Mouse (Mus musculus) cerebellum, postnatal 36 days (tissue): ENCODE measurements around the gene Thra.

ENCODE experiments used
- DNase-seq, 2 experiments: peaks; one replicate each; pipeline ENCODE4 v3.0.0; 2021 to 2022; ENCODE audit warnings: mixed read lengths in 2 of 2

Thra gene

GRCm38 (mm10) chr11:98796515-98797216 lies 56.2 kb downstream of the Thra start:
- peak; percentile 73 to 78 for DNase-seq

GRCm38 (mm10) chr11:98797306-98797705 lies 56.9 kb downstream of the Thra start:
- peak; percentile 34 to 35 for DNase-seq

- no peak for DNase-seq
Observed at GRCm38 (mm10) chr11:98797909-98798308, 57.5 kb downstream of the Thra start.

DNA sequence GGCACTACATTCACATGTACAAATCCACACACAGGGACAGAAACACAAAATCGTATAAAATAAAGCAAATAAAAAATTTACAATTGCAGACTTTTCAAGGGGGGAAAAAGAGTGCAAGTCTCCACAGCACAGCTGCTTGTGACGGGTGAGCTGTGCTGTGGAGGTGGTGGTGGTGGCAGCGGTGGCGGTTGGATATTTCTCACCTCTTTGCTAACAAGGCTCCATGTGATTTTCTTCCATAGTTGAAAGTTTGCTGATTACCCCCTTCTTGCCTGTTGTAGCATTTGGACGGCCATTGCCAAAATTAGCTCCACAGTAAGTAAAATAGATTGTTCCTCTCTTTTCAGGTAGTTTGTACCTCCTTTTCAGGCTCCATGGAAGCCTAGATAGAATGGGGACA lies 64.2 kb downstream of the Thra start, which contains the start of gene Casc3:
Gene Casc3, plus strand, starts transcription at position 301 of the 400 bp plus-strand sequence.
- DNase-seq, result no peak

- no peak for DNase-seq
Observed at GRCm38 (mm10) chr11:98808417-98808816, 68.0 kb downstream of the Thra start.

DNA sequence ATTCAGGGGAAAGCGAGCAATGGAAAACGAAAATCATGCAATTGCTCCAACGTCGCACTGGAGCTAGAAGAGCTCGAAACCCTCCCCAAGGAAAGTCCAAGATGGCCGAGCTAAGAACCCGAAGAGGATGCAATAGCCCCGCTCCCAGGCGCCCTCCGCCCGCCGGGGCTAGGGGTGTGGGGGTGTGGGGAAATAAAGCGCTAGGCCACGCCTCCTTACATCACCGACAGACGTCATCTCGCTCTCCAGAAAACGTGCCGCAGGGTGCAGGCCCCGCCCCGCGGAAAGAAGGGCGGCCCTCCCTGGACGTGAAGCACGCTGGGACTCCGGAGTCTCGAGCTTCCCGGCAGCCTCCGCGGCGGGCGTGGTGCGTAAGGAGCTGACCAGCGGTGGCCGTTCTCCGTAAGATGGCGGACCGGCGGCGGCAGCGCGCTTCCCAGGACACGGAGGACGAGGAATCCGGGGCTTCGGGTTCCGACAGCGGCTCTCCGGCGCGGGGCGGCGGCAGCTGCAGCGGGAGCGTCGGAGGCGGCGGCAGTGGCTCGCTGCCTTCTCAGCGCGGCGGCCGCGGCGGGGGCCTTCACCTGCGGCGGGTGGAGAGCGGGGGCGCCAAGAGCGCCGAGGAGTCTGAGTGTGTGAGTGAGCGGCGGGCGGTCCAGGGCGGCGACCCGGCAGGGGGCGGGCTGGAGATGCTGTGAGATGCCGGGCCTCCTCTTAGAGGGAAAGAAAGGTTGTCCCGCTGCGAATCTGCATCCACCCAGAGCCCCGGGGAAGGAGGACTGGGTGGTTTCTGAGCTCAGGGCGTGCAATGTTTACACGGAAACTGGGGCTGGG lies 69.2 kb downstream of the Thra start:
- peak; percentile 99 for DNase-seq

DNA sequence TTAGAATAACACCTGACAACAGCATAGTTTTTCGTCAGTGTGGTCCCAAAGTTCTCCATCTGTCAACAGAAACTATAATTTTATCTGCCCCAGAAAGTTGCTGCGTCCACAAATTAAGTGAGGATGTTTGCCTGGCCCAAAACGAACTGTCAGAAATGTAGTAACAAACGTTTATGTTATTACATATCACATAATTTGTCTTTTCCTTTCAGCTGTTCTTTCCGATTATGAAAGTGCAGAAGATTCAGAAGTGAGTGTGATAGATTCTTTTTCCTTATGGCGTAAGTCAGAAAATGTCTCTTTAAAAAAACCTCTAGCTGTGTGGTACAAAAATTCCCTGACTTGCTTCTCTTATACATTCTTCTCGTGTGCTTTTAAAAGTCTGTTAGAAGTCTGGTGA lies 70.2 kb downstream of the Thra start:
- no peak for DNase-seq

DNA sequence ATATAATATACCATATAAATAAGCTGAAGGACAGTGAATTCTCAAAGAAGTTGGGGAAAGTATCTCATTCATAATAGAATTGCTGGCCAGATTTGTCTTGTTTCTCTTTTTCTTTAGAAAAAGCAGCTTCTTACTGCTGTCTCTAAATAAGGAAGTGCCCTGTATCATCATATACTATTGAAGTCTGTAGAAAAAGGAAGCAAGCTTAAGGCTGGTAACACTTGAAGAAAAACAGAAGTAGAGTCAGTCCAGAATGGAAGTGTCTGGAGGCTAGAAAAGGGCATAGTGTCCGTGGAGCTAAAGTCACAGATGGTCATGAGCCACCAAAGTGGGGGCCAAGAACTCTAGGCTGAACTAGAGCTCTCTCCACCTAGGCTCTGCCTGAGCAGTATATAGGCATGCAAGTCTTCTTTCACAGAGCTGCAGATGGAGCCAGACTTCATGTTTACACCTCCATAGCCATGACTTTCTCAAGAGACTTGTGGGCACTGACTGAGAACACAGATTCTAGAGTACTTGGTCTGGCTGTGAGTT lies 76.3 kb downstream of the Thra start:
- no peak for DNase-seq
